Mouse (Mus musculus) erythroblast, embryonic 14.5 days (primary cell): ENCODE measurements around the gene Opn5.

Experiments used
- GATA1 ChIP-seq: IDR thresholded peaks from 2 replicates; pipeline ENCODE4 v1.6.1; 2012; ENCODE audit warnings: low read length, inconsistent platforms, mixed read lengths
- TAL1 ChIP-seq: IDR thresholded peaks from 3 replicates; pipeline ENCODE4 v1.6.1; 2012; ENCODE audit warnings: low read length, inconsistent platforms, mixed read lengths

DNA sequence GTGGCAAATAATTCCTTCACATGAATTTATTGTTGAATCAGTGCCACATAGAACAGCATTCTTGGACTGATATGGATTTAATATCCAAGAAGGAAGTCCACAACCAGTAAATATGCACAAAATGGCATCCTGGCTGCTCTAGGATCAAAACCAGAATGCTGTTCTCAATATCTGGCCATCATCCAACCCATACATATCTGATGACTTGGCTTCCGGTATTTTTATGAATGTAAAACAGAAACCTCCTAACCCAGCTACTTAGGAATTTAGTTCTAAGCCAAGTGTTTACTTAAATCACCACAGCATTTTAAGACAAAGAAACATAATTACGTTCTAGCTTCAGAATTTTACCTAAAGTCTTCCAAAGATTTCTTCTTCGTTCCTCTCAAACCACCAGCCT is 31.0 kb downstream of the Opn5 start:
- TF ChIP-seq GATA1: no peak
- no peak for TF ChIP-seq TAL1
